Mouse (Mus musculus): ENCODE data around the gene Tmem245. TPM values are rescaled to one million over a fixed set of nuclear protein-coding genes. Genes with fewer than 3 reads are reported as not detected.

Gene Tmem245
- total and polyA plus RNA-seq, 2 experiments from 2014 or later: 11.2 to 29.6 TPM

- Histone ChIP-seq H3K27me3 (ENCODE audit: insufficient read depth, low read length) (no peaks in the 10 kb centered on the region), H3K9ac (replicated peaks; ENCODE audit: low read length, poor library complexity, severe bottlenecking) (no peak overlapping the region), H3K27ac (ENCODE audit: low read depth, low read length) (no peak overlapping the region), H3K4me3 (ENCODE audit: low read depth, low read length) (no peak overlapping the region), H3K4me1 (ENCODE audit: insufficient read depth, low read length) (peaks cover 8% of the 10 kb centered on the region; the same call in 1 of the 2 replicates), H3K9me3 (ENCODE audit: low read length) (no peaks in the 10 kb centered on the region), H3K4me2 (ENCODE audit: low read depth, low read length, poor library complexity, severe bottlenecking) (no peak overlapping the region), H3K36me3 (ENCODE audit: insufficient read depth, low read length) (no peaks in the 10 kb centered on the region)
- DNase-seq (ENCODE audit: low spot score): no peak
- no peak for TF ChIP-seq CTCF (IDR thresholded peaks at IDR 0.05)
- 69% methylated on average over 9 of the region's 9 CpGs for WGBS
- ATAC-seq (ENCODE audit: low FRiP score): no peak
These were observed 88.5 kb downstream of the Tmem245 start for GRCm38 (mm10) chr4:56858733-56859132.

- no peak overlapping the region for H3K4me2 ChIP-seq (ENCODE audit: low read depth, low read length, poor library complexity, severe bottlenecking)
- H3K9me3 ChIP-seq (ENCODE audit: low read length): no peaks in the 10 kb centered on the region
- H3K9ac ChIP-seq (replicated peaks; ENCODE audit: low read length, poor library complexity, severe bottlenecking): no peak overlapping the region
- TF ChIP-seq CTCF (IDR thresholded peaks at IDR 0.05): no peak
- H3K4me1 ChIP-seq (ENCODE audit: insufficient read depth, low read length): no peaks in the 10 kb centered on the region
- no peaks in the 10 kb centered on the region for H3K27me3 ChIP-seq (ENCODE audit: insufficient read depth, low read length)
- no peak for ATAC-seq (ENCODE audit: low FRiP score)
- H3K4me3 ChIP-seq (ENCODE audit: low read depth, low read length): no peak overlapping the region
- H3K36me3 ChIP-seq (ENCODE audit: insufficient read depth, low read length): no peaks in the 10 kb centered on the region
- no peak overlapping the region for H3K27ac ChIP-seq (ENCODE audit: low read depth, low read length)
- 91% methylated on average over 8 of the region's 8 CpGs for WGBS
- DNase-seq (ENCODE audit: low spot score): no peak
These were observed 90.8 kb downstream of the Tmem245 start for GRCm38 (mm10) chr4:56856371-56856949.

- no peak for DNase-seq (ENCODE audit: low spot score)
- WGBS: 93% methylated on average over 5 of the region's 5 CpGs
These were observed 91.3 kb downstream of the Tmem245 start for GRCm38 (mm10) chr4:56855935-56856334.

GRCm38 (mm10) chr4:56850724-56851123 is 96.5 kb downstream of the Tmem245 start:
- Histone ChIP-seq H3K4me1 (ENCODE audit: insufficient read depth, low read length) (peaks cover 3% of the 10 kb centered on the region; the same call in 1 of the 2 replicates), H3K36me3 (ENCODE audit: insufficient read depth, low read length) (no peaks in the 10 kb centered on the region), H3K4me2 (ENCODE audit: low read depth, low read length, poor library complexity, severe bottlenecking) (no peak overlapping the region), H3K27me3 (ENCODE audit: insufficient read depth, low read length) (no peaks in the 10 kb centered on the region), H3K4me3 (ENCODE audit: low read depth, low read length) (no peak overlapping the region), H3K27ac (ENCODE audit: low read depth, low read length) (no peak overlapping the region), H3K9ac (replicated peaks; ENCODE audit: low read length, poor library complexity, severe bottlenecking) (no peak overlapping the region), H3K9me3 (ENCODE audit: low read length) (no peaks in the 10 kb centered on the region)
- peak; percentile 20 for TF ChIP-seq CTCF (IDR thresholded peaks at IDR 0.05)
- DNase-seq (ENCODE audit: low spot score) (no peak), ATAC-seq (ENCODE audit: low FRiP score) (no peak)
- 34% methylated on average over 6 of the region's 6 CpGs for WGBS

More at GRCm38 (mm10) chr4:56855935-56856334, 91.3 kb downstream of the Tmem245 start:
- H3K4me3 ChIP-seq (ENCODE audit: low read depth, low read length): no peak overlapping the region
- H3K9me3 ChIP-seq (ENCODE audit: low read length): no peaks in the 10 kb centered on the region
- TF ChIP-seq CTCF (IDR thresholded peaks at IDR 0.05): no peak
- no peaks in the 10 kb centered on the region for H3K4me1 ChIP-seq (ENCODE audit: insufficient read depth, low read length)
- no peak overlapping the region for H3K4me2 ChIP-seq (ENCODE audit: low read depth, low read length, poor library complexity, severe bottlenecking)
- H3K9ac ChIP-seq (replicated peaks; ENCODE audit: low read length, poor library complexity, severe bottlenecking): no peak overlapping the region
- no peak overlapping the region for H3K27ac ChIP-seq (ENCODE audit: low read depth, low read length)
- no peaks in the 10 kb centered on the region for H3K36me3 ChIP-seq (ENCODE audit: insufficient read depth, low read length)
- no peak for ATAC-seq (ENCODE audit: low FRiP score)
- H3K27me3 ChIP-seq (ENCODE audit: insufficient read depth, low read length): no peaks in the 10 kb centered on the region

- Histone ChIP-seq H3K4me1 (ENCODE audit: insufficient read depth, low read length) (peaks cover 3% of the 10 kb centered on the region; the same call in 1 of the 2 replicates), H3K27me3 (ENCODE audit: insufficient read depth, low read length) (no peaks in the 10 kb centered on the region), H3K4me3 (ENCODE audit: low read depth, low read length) (no peak overlapping the region), H3K36me3 (ENCODE audit: insufficient read depth, low read length) (peaks cover 3% of the 10 kb centered on the region; the same call in 1 of the 2 replicates), H3K4me2 (ENCODE audit: low read depth, low read length, poor library complexity, severe bottlenecking) (no peak overlapping the region), H3K9me3 (ENCODE audit: low read length) (no peaks in the 10 kb centered on the region), H3K9ac (replicated peaks; ENCODE audit: low read length, poor library complexity, severe bottlenecking) (no peak overlapping the region), H3K27ac (ENCODE audit: low read depth, low read length) (no peak overlapping the region)
- 83% methylated on average over 6 of the region's 6 CpGs for WGBS
- ATAC-seq (ENCODE audit: low FRiP score): no peak
- no peak for DNase-seq (ENCODE audit: low spot score)
- TF ChIP-seq CTCF (IDR thresholded peaks at IDR 0.05): no peak
These were observed 99.2 kb downstream of the Tmem245 start for GRCm38 (mm10) chr4:56848044-56848443.

- Histone ChIP-seq H3K9ac (replicated peaks; ENCODE audit: low read length, poor library complexity, severe bottlenecking) (no peak overlapping the region), H3K4me1 (ENCODE audit: insufficient read depth, low read length) (peaks cover 3% of the 10 kb centered on the region; the same call in 1 of the 2 replicates), H3K4me3 (ENCODE audit: low read depth, low read length) (no peak overlapping the region), H3K36me3 (ENCODE audit: insufficient read depth, low read length) (peaks cover 3% of the 10 kb centered on the region; the same call in 1 of the 2 replicates), H3K27me3 (ENCODE audit: insufficient read depth, low read length) (no peaks in the 10 kb centered on the region), H3K9me3 (ENCODE audit: low read length) (no peaks in the 10 kb centered on the region), H3K4me2 (ENCODE audit: low read depth, low read length, poor library complexity, severe bottlenecking) (no peak overlapping the region), H3K27ac (ENCODE audit: low read depth, low read length) (no peak overlapping the region)
- 91% methylated on average over 3 of the region's 3 CpGs for WGBS
- TF ChIP-seq CTCF (IDR thresholded peaks at IDR 0.05): no peak
- ATAC-seq (ENCODE audit: low FRiP score) (no peak), DNase-seq (ENCODE audit: low spot score) (no peak)
These were observed 99.8 kb downstream of the Tmem245 start for GRCm38 (mm10) chr4:56847400-56847799.
